Mouse (Mus musculus): ENCODE data around the gene Duoxa1. TPM values are rescaled to one million over a fixed set of nuclear protein-coding genes. Genes with fewer than 3 reads are reported as not detected.

Gene Duoxa1
- polyA plus RNA-seq, 1 experiment, result not detected

DNA sequence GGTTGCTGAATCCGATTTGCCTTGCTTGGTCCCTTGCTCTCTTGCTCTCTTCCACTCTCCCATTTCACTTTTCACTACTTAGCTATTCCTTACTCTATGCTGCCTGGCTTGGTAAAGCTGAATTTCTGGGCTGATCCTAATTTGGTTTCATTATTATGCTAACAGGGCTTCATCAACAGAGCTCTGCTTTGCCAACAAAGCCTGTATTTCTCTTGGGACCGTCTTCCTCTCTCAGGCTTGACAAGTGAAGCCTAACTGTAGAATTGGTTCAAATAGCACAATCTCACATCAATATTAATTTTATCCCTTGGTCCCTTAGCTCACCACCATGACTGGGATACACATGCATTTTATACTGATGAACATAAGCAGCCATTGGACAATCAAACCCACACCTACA is 2.0 kb downstream of the Duoxa1 start:
- Histone ChIP-seq H3K9me3 (no peaks in the 10 kb centered on the region), H3K27me3 (replicated peaks) (peaks cover 90% of the 10 kb centered on the region), H3K4me3 (replicated peaks) (peak overlapping the region; percentile 46), H3K4me1 (peaks cover 22% of the 10 kb centered on the region), H3K36me3 (replicated peaks; ENCODE audit: low read length) (no peaks in the 10 kb centered on the region)
- TF ChIP-seq GATA1 (IDR thresholded peaks at IDR 0.05; ENCODE audit: borderline replicate concordance, low read length) (no peak), FLI1 (IDR thresholded peaks at IDR 0.05; ENCODE audit: low read length) (no peak)

DNA sequence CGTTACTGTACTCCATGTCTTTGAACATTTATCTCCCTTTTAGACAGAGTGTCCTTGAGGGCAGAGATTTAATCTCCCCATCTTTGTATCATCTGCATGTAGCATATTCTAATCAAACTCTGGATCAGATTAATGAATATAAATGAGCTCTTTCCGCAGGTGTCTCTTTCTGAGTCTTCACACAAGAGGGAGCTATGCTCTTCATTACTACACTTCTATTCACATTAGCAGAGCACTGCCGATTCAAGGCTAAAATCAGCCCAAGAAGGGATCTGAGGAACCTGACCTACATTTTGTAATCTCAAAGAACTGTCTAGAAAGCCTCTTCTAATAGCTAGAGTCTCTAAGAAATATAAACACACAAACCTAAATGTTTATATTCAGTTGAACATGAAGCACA is 3.9 kb downstream of the Duoxa1 start:
- Histone ChIP-seq H3K4me1 (peaks cover 26% of the 10 kb centered on the region), H3K27me3 (replicated peaks) (peaks cover 93% of the 10 kb centered on the region), H3K36me3 (replicated peaks; ENCODE audit: low read length) (no peaks in the 10 kb centered on the region), H3K9me3 (no peaks in the 10 kb centered on the region), H3K4me3 (replicated peaks) (no peak overlapping the region)
- TF ChIP-seq FLI1 (IDR thresholded peaks at IDR 0.05; ENCODE audit: low read length) (no peak), GATA1 (IDR thresholded peaks at IDR 0.05; ENCODE audit: borderline replicate concordance, low read length) (no peak)

DNA sequence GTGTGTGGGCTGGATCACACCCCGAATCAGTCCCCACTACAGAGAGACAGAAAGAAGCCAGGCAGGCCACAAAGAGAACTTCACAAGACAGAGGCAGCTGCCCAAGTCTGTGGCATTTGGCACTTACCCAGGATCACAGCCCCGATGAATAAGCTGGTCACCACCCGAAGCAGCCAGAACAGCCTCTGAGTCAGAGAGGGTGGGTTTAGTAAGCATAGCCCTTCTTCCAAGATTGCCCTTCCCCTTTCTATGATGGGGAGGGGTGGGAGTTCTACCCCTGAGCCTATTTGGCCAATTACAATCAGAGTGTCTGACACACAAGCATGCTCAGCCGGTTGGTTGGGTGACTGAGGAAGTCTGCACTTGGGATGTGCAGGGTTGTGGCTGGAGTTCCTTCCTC is 7.3 kb downstream of the Duoxa1 start:
- TF ChIP-seq GATA1 (IDR thresholded peaks at IDR 0.05; ENCODE audit: borderline replicate concordance, low read length) (no peak), FLI1 (IDR thresholded peaks at IDR 0.05; ENCODE audit: low read length) (no peak)
- H3K27me3 ChIP-seq (replicated peaks), result peaks cover 92% of the 10 kb centered on the region
- H3K36me3 ChIP-seq (replicated peaks; ENCODE audit: low read length), result no peaks in the 10 kb centered on the region
- no peaks in the 10 kb centered on the region for H3K9me3 ChIP-seq
- H3K4me3 ChIP-seq (replicated peaks), result no peak overlapping the region
- peaks cover 27% of the 10 kb centered on the region for H3K4me1 ChIP-seq

DNA sequence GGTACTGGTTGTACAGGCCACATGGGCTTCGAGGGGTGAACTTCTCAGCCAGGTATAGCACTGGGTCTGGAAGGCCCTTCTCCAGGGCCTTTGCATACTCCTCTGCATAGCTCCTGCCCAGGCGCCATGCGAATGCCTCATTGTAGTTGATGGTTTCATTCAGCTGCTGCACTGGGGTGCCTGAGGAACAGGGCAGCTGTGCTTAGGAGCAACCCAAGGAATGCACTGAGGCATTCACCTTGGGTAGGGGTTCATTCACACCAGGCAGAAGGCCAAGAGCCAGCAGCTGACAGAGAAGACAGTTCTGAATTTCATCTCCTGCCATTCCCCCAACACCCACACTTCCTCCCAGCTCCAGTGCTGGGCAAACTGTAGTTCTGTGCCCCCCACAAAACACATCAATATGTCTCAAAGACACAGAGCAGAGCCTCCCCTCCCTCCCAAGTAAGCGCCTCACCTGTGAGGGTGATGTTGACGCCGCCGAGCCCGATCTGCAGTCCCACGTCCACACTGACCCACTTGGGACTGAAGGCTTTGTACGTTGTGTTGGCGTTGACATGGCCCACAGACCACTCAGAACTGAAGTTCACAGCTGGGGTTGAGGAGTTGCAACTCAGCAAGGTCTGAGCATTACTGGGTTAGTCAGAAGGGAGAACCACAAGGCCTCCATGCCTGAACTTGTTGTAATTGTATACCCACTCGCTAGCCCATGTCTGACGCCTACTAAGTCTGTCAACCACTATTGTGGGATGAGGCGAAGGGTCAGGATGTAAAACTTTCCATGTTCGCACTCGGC is 8.2 kb downstream of the Duoxa1 start:
- H3K4me1 ChIP-seq, result peaks cover 36% of the 10 kb centered on the region
- no peaks in the 10 kb centered on the region for H3K36me3 ChIP-seq (replicated peaks; ENCODE audit: low read length)
- TF ChIP-seq FLI1 (IDR thresholded peaks at IDR 0.05; ENCODE audit: low read length), result no peak
- TF ChIP-seq GATA1 (IDR thresholded peaks at IDR 0.05; ENCODE audit: borderline replicate concordance, low read length), result no peak
- no peak overlapping the region for H3K4me3 ChIP-seq (replicated peaks)
- H3K9me3 ChIP-seq, result no peaks in the 10 kb centered on the region
- H3K27me3 ChIP-seq (replicated peaks), result peaks cover 93% of the 10 kb centered on the region

DNA sequence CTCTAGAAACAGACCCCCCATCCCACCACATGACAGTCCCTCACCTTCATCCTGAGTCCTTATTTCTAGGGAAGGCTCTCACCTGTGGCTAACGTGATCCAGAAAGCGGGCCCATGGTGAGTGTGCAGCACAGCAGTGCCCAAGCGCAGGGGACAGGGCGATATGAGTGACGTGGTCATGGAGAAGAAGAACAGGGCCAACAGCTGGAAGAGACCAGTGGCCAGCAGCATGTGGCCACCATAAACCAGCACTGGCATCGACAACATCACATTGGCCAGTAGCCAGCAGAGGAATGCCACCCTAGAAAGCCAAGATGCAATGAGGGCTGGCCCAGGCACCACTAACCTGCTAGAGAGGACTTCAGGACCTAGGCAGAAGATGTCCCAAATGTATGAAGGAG is 9.0 kb downstream of the Duoxa1 start:
- TF ChIP-seq FLI1 (IDR thresholded peaks at IDR 0.05; ENCODE audit: low read length), result no peak
- TF ChIP-seq GATA1 (IDR thresholded peaks at IDR 0.05; ENCODE audit: borderline replicate concordance, low read length), result no peak
- peaks cover 96% of the 10 kb centered on the region for H3K27me3 ChIP-seq (replicated peaks)

DNA sequence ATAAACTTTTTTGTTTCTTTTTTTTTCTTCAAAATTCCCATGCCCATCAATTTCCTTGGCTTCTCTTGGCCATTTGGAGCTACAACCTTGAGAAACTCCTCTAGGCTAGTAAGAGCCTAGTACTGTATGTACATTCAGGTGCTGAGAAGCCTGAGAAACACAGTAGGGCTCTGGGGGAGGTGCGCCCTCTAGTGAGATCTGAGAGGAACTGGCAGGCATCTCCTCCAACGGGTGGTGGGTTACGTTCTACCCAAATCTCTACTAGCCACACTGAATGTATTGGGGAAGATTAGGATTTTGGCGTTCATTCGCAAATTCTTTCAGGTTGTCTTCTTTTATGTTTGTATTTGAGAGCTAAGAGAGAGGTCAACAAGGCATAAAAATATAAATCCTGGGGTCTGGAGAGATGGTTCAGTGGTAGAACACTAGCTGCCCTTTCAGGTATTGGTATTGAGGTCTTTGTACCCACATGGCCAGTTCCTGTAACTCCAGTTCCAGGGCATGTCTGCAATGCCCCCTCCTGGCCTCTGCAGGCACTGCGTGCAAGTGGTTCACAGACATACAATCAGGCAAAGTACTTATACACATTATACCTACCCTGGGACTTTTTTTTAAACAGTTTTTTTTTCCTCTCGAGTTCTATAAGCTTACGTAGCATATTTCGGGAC is 10.8 kb downstream of the Duoxa1 start:
- Histone ChIP-seq H3K4me3 (replicated peaks) (no peak overlapping the region), H3K27me3 (replicated peaks) (peaks cover 98% of the 10 kb centered on the region), H3K36me3 (replicated peaks; ENCODE audit: low read length) (no peaks in the 10 kb centered on the region), H3K9me3 (no peaks in the 10 kb centered on the region), H3K4me1 (peaks cover 57% of the 10 kb centered on the region)
- TF ChIP-seq FLI1 (IDR thresholded peaks at IDR 0.05; ENCODE audit: low read length), result no peak
- no peak for TF ChIP-seq GATA1 (IDR thresholded peaks at IDR 0.05; ENCODE audit: borderline replicate concordance, low read length)

More for the DNA sequence above, 9.0 kb downstream of the Duoxa1 start:
- Histone ChIP-seq H3K9me3 (no peaks in the 10 kb centered on the region), H3K4me1 (peaks cover 42% of the 10 kb centered on the region), H3K4me3 (replicated peaks) (no peak overlapping the region), H3K36me3 (replicated peaks; ENCODE audit: low read length) (no peaks in the 10 kb centered on the region)

DNA sequence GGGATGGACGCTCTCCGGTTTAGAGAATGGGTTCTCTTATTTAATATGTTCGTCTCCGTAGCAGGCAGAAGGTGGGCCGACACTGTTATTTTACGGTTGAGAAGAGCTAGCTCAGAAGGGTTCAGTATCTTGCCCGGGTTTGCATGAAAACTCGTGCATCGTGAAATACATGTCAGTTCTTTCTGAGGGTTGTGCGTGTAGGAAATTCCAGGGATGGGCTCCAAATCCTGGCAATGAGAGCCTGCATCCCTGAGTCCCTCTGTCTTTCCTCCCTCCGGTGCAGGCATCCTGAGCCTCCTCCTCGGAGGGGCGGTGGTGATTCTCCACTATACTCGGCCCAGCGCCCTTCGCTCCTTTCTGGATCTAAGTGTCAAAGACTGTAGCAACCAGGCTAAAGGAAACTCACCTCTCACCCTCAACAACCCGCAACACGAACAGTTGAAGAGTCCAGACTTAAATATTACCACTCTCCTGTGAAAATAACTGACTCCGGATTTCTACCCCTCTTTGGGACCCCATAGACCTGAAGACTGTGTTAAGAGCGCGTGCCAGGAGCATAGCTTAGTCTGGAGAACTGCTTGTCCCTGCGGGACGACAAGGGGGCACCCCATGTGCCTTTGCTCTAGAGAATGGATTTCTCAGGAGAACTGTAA is 11.5 kb downstream of the Duoxa1 start:
- peaks cover 64% of the 10 kb centered on the region for H3K4me1 ChIP-seq
- H3K4me3 ChIP-seq (replicated peaks), result peak overlapping the region; percentile 92
- peaks cover 98% of the 10 kb centered on the region for H3K27me3 ChIP-seq (replicated peaks)
- H3K9me3 ChIP-seq, result no peaks in the 10 kb centered on the region
- H3K36me3 ChIP-seq (replicated peaks; ENCODE audit: low read length), result no peaks in the 10 kb centered on the region
- TF ChIP-seq GATA1 (IDR thresholded peaks at IDR 0.05; ENCODE audit: borderline replicate concordance, low read length) (no peak), FLI1 (IDR thresholded peaks at IDR 0.05; ENCODE audit: low read length) (no peak)

DNA sequence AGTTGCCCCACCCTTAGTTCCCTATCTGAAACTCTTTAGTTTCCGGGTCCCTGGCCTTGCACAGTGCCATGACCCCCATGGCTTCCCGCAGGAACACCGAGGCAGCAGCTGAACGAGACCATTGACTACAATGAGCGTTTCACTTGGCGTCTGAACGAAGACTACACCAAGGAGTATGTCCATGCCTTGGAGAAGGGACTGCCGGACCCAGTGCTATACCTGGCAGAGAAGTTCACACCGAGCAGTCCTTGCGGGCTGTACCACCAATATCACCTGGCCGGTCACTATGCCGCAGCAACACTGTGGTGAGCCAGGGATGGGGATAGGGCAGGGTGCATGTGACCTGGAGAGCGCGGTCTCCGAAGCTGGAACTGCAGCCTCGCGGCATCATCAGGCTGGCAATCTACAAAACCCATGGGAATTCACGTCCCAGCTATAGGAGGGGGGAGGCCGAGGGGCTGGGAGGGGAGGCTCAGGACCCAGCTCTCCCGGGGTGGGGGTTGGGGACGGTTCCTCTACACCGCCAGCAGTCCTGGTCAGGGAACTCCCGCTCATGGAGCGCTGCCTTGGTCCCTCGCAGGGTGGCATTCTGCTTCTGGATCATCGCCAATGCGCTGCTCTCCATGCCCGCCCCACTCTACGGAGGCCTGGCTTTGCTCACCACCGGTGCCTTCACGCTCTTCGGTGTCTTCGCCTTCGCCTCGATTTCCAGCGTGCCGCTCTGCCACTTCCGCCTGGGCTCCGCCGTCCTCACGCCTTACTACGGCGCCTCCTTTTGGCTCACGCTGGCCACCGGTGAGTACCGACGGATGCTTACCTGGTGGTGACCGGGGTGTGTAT is 12.2 kb downstream of the Duoxa1 start:
- Histone ChIP-seq H3K4me1 (peaks cover 63% of the 10 kb centered on the region), H3K27me3 (replicated peaks) (peaks cover 96% of the 10 kb centered on the region), H3K4me3 (replicated peaks) (peak overlapping the region; percentile 92), H3K9me3 (no peaks in the 10 kb centered on the region), H3K36me3 (replicated peaks; ENCODE audit: low read length) (no peaks in the 10 kb centered on the region)
- TF ChIP-seq GATA1 (IDR thresholded peaks at IDR 0.05; ENCODE audit: borderline replicate concordance, low read length) (no peak), FLI1 (IDR thresholded peaks at IDR 0.05; ENCODE audit: low read length) (no peak)

DNA sequence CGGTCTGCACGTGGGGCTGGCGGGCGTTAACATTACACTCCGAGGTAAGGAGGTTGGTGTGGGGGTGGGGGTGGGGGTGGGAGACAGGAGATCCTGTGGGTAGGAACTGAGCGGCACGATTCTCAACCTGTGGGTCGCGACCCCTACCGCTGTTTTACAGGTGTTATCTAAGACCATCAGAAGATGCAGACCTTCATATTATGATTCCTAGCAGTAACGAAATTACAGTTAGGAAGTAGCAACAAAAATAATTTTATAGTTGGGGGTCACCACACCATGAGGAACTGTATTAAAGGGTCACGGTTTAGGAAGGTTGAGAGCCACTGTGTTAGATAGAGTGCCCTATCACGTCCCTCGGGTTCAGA is 12.9 kb downstream of the Duoxa1 start:
- no peaks in the 10 kb centered on the region for H3K9me3 ChIP-seq
- TF ChIP-seq GATA1 (IDR thresholded peaks at IDR 0.05; ENCODE audit: borderline replicate concordance, low read length) (no peak), FLI1 (IDR thresholded peaks at IDR 0.05; ENCODE audit: low read length) (no peak)
- H3K27me3 ChIP-seq (replicated peaks), result peaks cover 94% of the 10 kb centered on the region

More for the DNA sequence above, 12.9 kb downstream of the Duoxa1 start:
- peak overlapping the region; percentile 92 for H3K4me3 ChIP-seq (replicated peaks)
- H3K36me3 ChIP-seq (replicated peaks; ENCODE audit: low read length), result no peaks in the 10 kb centered on the region
- H3K4me1 ChIP-seq, result peaks cover 61% of the 10 kb centered on the region

All from megakaryocyte, embryonic 14.5 days (primary cell).